Mouse (Mus musculus) cerebellum, adult (tissue): ENCODE data around the gene Umad1.

Experiments
- ATAC-seq: cut with Nextera tagmentation; 2 replicates; pipeline ENCODE4 v1.9.2; 2017; ENCODE audit warnings: mild to moderate bottlenecking, moderate library complexity, mixed read lengths; ENCODE audit not compliant: insufficient number of reproducible peaks, low FRiP score, low TSS enrichment

Umad1 gene

GRCm38 (mm10) chr6:8497234-8497867 is 238.3 kb downstream of the Umad1 start:
- no peak for ATAC-seq

GRCm38 (mm10) chr6:8497868-8498257 is 238.8 kb downstream of the Umad1 start:
- no peak for ATAC-seq

DNA sequence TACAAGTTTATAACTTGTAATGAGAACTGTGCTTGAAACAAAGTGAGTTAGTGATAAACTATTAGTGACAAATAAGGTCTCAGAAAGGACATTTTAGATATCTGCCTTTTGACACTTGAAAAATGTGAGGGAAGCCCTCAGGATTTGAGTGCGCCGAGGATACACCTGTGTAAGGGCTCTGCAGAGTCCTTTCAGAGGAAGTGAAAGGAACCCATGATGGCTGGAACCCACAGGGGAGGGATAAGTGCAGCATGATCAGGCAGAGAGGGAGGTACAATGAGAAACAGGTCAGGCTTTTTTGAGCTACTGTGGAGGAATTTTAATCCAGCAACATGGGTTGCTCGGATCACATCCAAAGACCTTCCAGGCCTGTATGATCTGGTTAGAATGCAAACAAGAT is 239.9 kb downstream of the Umad1 start:
- no peak for ATAC-seq

DNA sequence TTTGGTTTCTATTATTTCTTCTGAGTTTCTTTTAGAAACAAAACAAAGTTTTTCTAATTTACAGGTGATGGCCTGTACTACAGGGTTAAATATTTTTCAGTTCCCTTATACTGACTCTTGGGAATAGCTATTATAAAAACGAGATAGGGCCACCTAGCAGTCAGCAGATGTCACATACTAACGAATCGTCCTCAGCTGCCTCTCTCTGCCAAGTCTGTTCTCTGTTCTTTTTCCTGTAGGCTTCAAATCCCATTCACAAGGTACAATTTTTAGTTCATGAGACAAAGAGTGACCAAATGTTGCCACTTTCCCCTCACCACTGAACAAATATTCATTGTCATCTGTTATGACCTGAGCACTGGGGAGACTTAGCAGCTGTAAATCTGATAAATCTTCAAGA is 244.9 kb downstream of the Umad1 start:
- ATAC-seq = no peak

GRCm38 (mm10) chr6:8504521-8505228 is 245.6 kb downstream of the Umad1 start:
- no peak for ATAC-seq

- no peak for ATAC-seq
Observed at GRCm38 (mm10) chr6:8506631-8507030, 247.5 kb downstream of the Umad1 start.
